Comparison of ENCODE assay signal across 8 mouse cellular contexts in the genomic region with DNA sequence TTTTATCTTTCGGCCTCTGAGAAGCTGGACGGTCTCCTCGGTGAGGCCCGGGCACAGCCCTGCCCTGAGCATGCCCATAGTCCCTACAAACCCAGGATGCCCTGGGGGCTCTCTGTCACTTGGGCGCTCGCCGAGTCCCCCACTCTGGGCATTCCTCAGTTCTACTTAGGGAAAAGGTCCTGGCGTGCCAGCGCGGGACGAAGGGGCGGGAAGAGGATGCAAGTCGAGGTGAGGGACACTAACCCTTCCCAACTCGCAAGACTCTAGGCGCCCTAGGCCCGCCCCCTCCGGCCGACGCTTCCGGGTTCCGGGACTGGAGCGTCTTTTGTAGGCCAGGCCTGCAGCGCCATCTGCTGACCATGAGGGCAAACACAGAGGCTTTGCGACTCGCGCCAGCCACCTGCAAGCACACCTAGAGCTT. TPM values are rescaled to one million over a fixed set of nuclear protein-coding genes. Genes with fewer than 3 reads are reported as not detected.
DNase-seq lines count a peak whose midpoint lies in the region; ATAC-seq and TF ChIP-seq lines count a peak whose summit lies in the region.

Gene Rad51d, minus strand, starts transcription at position 273 of the 421 bp plus-strand sequence.

- TF ChIP-seq CTCF in bone marrow, adult 2 months (IDR thresholded peaks at IDR 0.05; ENCODE audit: control insufficient read depth, insufficient read depth, low read length): peak; percentile 95

- TF ChIP-seq POLR2A in bone marrow, adult 2 months (IDR thresholded peaks at IDR 0.05; ENCODE audit: borderline replicate concordance, control insufficient read depth, low read depth, low read length): peak; percentile 79; the same call in 1 of the 2 replicates

- under 1% methylated on average over 26 of the region's 26 CpGs for WGBS in bone marrow, adult 2 months
- 0% methylated on average over 26 of the region's 26 CpGs for WGBS in embryonic facial prominence, embryonic 15.5 days
- WGBS in kidney, embryonic 14.5 days: under 1% methylated on average over 25 of the region's 26 CpGs
- WGBS in limb, embryonic 15.5 days: under 1% methylated on average over 26 of the region's 26 CpGs

- H3K4me2 ChIP-seq in embryonic facial prominence, embryonic 15.5 days (replicated peaks): peak within 1 kb of the TSS; percentile 71
- H3K4me2 ChIP-seq in kidney, embryonic 14.5 days (replicated peaks; ENCODE audit: low read depth, low read length): peak within 1 kb of the TSS; percentile 92
- peak within 1 kb of the TSS; percentile 85 for H3K4me2 ChIP-seq in limb, embryonic 15.5 days

- ATAC-seq in embryonic facial prominence, embryonic 15.5 days (ENCODE audit: insufficient number of reproducible peaks, low FRiP score, low TSS enrichment, low read depth): peak; percentile 89
- peak; percentile 94 for ATAC-seq in kidney, embryonic 14.5 days (ENCODE audit: low FRiP score, low TSS enrichment)
- peak; percentile 88 for ATAC-seq in limb, embryonic 15.5 days (ENCODE audit: insufficient number of reproducible peaks, low FRiP score, low TSS enrichment, low read depth)

- H3K27ac ChIP-seq in bone marrow, adult 2 months (ENCODE audit: control insufficient read depth, insufficient read depth, low read depth, low read length, poor library complexity): peak within 1 kb of the TSS; percentile 78
- H3K27ac ChIP-seq in embryonic facial prominence, embryonic 15.5 days (replicated peaks): 0 out of 2 replicates have a peak within 1 kb of the TSS, but pooled peaks have one; percentile 18
- H3K27ac ChIP-seq in kidney, embryonic 14.5 days (ENCODE audit: low read depth, low read length): peak within 1 kb of the TSS; percentile 6
- H3K27ac ChIP-seq in limb, embryonic 15.5 days: peak within 1 kb of the TSS; percentile 67

- peaks cover 6% of the 10 kb centered on the region for H3K27me3 ChIP-seq in embryonic facial prominence, embryonic 15.5 days
- H3K27me3 ChIP-seq in kidney, embryonic 14.5 days (ENCODE audit: control insufficient read depth, insufficient read depth, low read length): no peaks in the 10 kb centered on the region; the same call in 1 of the 2 replicates
- peaks cover 14% of the 10 kb centered on the region for H3K27me3 ChIP-seq in limb, embryonic 15.5 days

- peak; percentile 95 for DNase-seq in 416B (ENCODE audit: low read depth)
- peak; percentile 89 to 93 for DNase-seq in heart, adult 9 months (ENCODE audit: low spot score in 2 of 2)
- DNase-seq in monocyte, adult 2 months (ENCODE audit: low read depth in 1 of 2, low spot score in 2 of 2): peak; percentile 77 to 89
- DNase-seq in spleen, postnatal 36 days (ENCODE audit: low spot score in 2 of 2): peak; percentile 92 to 95

- peak within 1 kb of the TSS; percentile 86 for H3K4me3 ChIP-seq in bone marrow, adult 2 months (replicated peaks; ENCODE audit: control insufficient read depth, low read depth, low read length)
- H3K4me3 ChIP-seq in embryonic facial prominence, embryonic 15.5 days (replicated peaks): peak within 1 kb of the TSS; percentile 60
- peak within 1 kb of the TSS; percentile 58 for H3K4me3 ChIP-seq in kidney, embryonic 14.5 days (ENCODE audit: low read length)
- peak within 1 kb of the TSS; percentile 66 for H3K4me3 ChIP-seq in limb, embryonic 15.5 days

- no peaks in the 10 kb centered on the region for H3K9me3 ChIP-seq in embryonic facial prominence, embryonic 15.5 days (replicated peaks)
- H3K9me3 ChIP-seq in kidney, embryonic 14.5 days (ENCODE audit: control insufficient read depth, low read length): no peaks in the 10 kb centered on the region
- no peaks in the 10 kb centered on the region for H3K9me3 ChIP-seq in limb, embryonic 15.5 days

- no peaks in the 10 kb centered on the region for H3K36me3 ChIP-seq in embryonic facial prominence, embryonic 15.5 days
- no peaks in the 10 kb centered on the region for H3K36me3 ChIP-seq in kidney, embryonic 14.5 days (ENCODE audit: control insufficient read depth, insufficient read depth, low read length)
- 0 out of 2 replicates have a peak, but pooled peaks cover 5% of the 10 kb centered on the region for H3K36me3 ChIP-seq in limb, embryonic 15.5 days

- H3K9ac ChIP-seq in embryonic facial prominence, embryonic 15.5 days: peak within 1 kb of the TSS; percentile 46
- H3K9ac ChIP-seq in kidney, embryonic 14.5 days (ENCODE audit: low read depth, low read length): peak within 1 kb of the TSS; percentile 61
- H3K9ac ChIP-seq in limb, embryonic 15.5 days: peak within 1 kb of the TSS; percentile 61

- H3K4me1 ChIP-seq in bone marrow, adult 2 months (ENCODE audit: control insufficient read depth, insufficient read depth, low read length): no peaks in the 10 kb centered on the region
- H3K4me1 ChIP-seq in embryonic facial prominence, embryonic 15.5 days: peaks cover 19% of the 10 kb centered on the region
- H3K4me1 ChIP-seq in kidney, embryonic 14.5 days (ENCODE audit: control insufficient read depth, insufficient read depth, low read length): peaks cover 12% of the 10 kb centered on the region
- peaks cover 18% of the 10 kb centered on the region for H3K4me1 ChIP-seq in limb, embryonic 15.5 days

RNA-seq across cellular contexts. Expression of gene Rad51d, which starts in this region (rescaled TPM):
- polyA plus RNA-seq in bone marrow, adult 2 months (2011; ENCODE audit: insufficient read depth, insufficient read length, low replicate concordance, missing spikeins): 4.4 and 9.8 TPM in 2 replicates
- polyA plus RNA-seq in embryonic facial prominence, embryonic 15.5 days (2015; fragmentation: Nextera tagmentation; extraction: Ambion mirVana): 14.3 and 14.9 TPM in 2 replicates
- polyA plus RNA-seq in kidney, embryonic 14.5 days (2014; fragmentation: Nextera tagmentation; extraction: Ambion mirVana): 8.8 and 11.5 TPM in 2 replicates
- 12.7 and 15.4 TPM in 2 replicates for polyA plus RNA-seq in limb, embryonic 15.5 days (2015; fragmentation: Nextera tagmentation; extraction: Ambion mirVana)

Comparison
In these comparisons a context has a peak if more than half of its experiments do, and no peak if none do; other contexts are left out.
1. Peak in every context shown above with its lines: DNase-seq, ATAC-seq, H3K4me3 ChIP-seq and H3K27ac ChIP-seq.
2. H3K27ac ChIP-seq: peak in every context shown above with its lines; median percentile 78 in bone marrow, adult 2 months; 67 in limb, embryonic 15.5 days; 18 in embryonic facial prominence, embryonic 15.5 days; 6 in kidney, embryonic 14.5 days.